Mouse (Mus musculus): Measurements from ENCODE around the gene Gm5767. TPM values are rescaled to one million over a fixed set of nuclear protein-coding genes. Genes with fewer than 3 reads are reported as not detected.
"Not testable (repeated sequence)": the region's sequence is repeated elsewhere in the genome, so short reads cannot be mapped to it uniquely, and the experiment has no call there.

Gm5767 gene
- total RNA-seq, 2 experiments from 2014 or later = not detected

- intact Hi-C loops (cut with DNase I) = loop anchor here (5.0 kb wide), 2 partner anchors 37 to 47 kb away; no protein-coding TSS in a partner anchor
- no peak for DNase-seq (ENCODE audit: low spot score)
Measured at GRCm38 (mm10) chr16:8689979-8690656, 9.5 kb downstream of the Gm5767 start.

GRCm38 (mm10) chr16:8691206-8691605 lies 10.6 kb downstream of the Gm5767 start:
- intact Hi-C loops (cut with DNase I) = loop anchor here (5.0 kb wide), 1 partner anchor 36 kb away; no protein-coding TSS in a partner anchor
- DNase-seq (ENCODE audit: low spot score) = no peak

- no peak for DNase-seq (ENCODE audit: low spot score)
- intact Hi-C loops (cut with DNase I) = no loop called here
Measured at GRCm38 (mm10) chr16:8699556-8699955, 19.0 kb downstream of the Gm5767 start.

- intact Hi-C loops (cut with DNase I) = no loop called here
Measured at GRCm38 (mm10) chr16:8700586-8700985, 20.0 kb downstream of the Gm5767 start.

GRCm38 (mm10) chr16:8711998-8712397 lies 31.4 kb downstream of the Gm5767 start:
- no peak for DNase-seq (ENCODE audit: low spot score)
- intact Hi-C loops (cut with DNase I) = no loop called here

More at GRCm38 (mm10) chr16:8700586-8700985, 20.0 kb downstream of the Gm5767 start:
- no peak for DNase-seq (ENCODE audit: low spot score)

GRCm38 (mm10) chr16:8714851-8715250 lies 34.3 kb downstream of the Gm5767 start:
- DNase-seq (ENCODE audit: low spot score) = no peak
- intact Hi-C loops (cut with DNase I) = no loop called here

GRCm38 (mm10) chr16:8715513-8716080 lies 35.0 kb downstream of the Gm5767 start:
- intact Hi-C loops (cut with DNase I) = no loop called here
- DNase-seq (ENCODE audit: low spot score) = no peak

GRCm38 (mm10) chr16:8716300-8716699 lies 35.7 kb downstream of the Gm5767 start:
- intact Hi-C loops (cut with DNase I) = no loop called here
- no peak for DNase-seq (ENCODE audit: low spot score)

GRCm38 (mm10) chr16:8717744-8718143 lies 37.2 kb downstream of the Gm5767 start:
- no peak for DNase-seq (ENCODE audit: low spot score)
- intact Hi-C loops (cut with DNase I) = no loop called here

- intact Hi-C loops (cut with DNase I) = no loop called here
- DNase-seq (ENCODE audit: low spot score) = no peak
Measured at GRCm38 (mm10) chr16:8720447-8720846, 39.9 kb downstream of the Gm5767 start.

GRCm38 (mm10) chr16:8724031-8724430 lies 43.5 kb downstream of the Gm5767 start:
- intact Hi-C loops (cut with DNase I) = no loop called here
- DNase-seq (ENCODE audit: low spot score) = no peak

GRCm38 (mm10) chr16:8725807-8726206 lies 45.2 kb downstream of the Gm5767 start:
- DNase-seq (ENCODE audit: low spot score) = no peak

GRCm38 (mm10) chr16:8728111-8728748 lies 47.7 kb downstream of the Gm5767 start:
- intact Hi-C loops (cut with DNase I) = loop anchor here (5.0 kb wide), 1 partner anchor 36 kb away; no protein-coding TSS in a partner anchor
- DNase-seq (ENCODE audit: low spot score) = no peak

More at GRCm38 (mm10) chr16:8725807-8726206, 45.2 kb downstream of the Gm5767 start:
- intact Hi-C loops (cut with DNase I) = loop anchor here (5.0 kb wide), 1 partner anchor 34 kb away; no protein-coding TSS in a partner anchor

- DNase-seq (ENCODE audit: low spot score) = no peak
- intact Hi-C loops (cut with DNase I) = no loop called here
Measured at GRCm38 (mm10) chr16:8731630-8732029, 51.1 kb downstream of the Gm5767 start.

- intact Hi-C loops (cut with DNase I); DNase-seq (ENCODE audit: low spot score): not testable (repeated sequence)
Measured at GRCm38 (mm10) chr16:8732450-8732849, 51.9 kb downstream of the Gm5767 start.

Other genes starting within 250 kb of the Gm5767 start
- gene Mettl22, start 210.0 kb upstream of the Gm5767 start, total RNA-seq (2021) = 10 to 100 TPM; 28.6 to 33.1 TPM
- gene Abat, start 167.3 kb upstream of the Gm5767 start, total RNA-seq (2021) = 1 to 10 TPM; 5.5 to 5.6 TPM
- 10 to 100 TPM; 29.8 to 30.8 TPM for gene Pmm2, start 43.1 kb upstream of the Gm5767 start, total RNA-seq (2021)
- 10 to 100 TPM; 17.0 to 18.0 TPM for gene Tmem186, start 43.1 kb upstream of the Gm5767 start, total RNA-seq (2021)
- gene Carhsp1, start 8.6 kb upstream of the Gm5767 start, total RNA-seq (2021) = 10 to 100 TPM; 17.6 to 20.9 TPM
- 10 to 100 TPM; 44.2 to 52.5 TPM for gene Usp7, start 111.5 kb downstream of the Gm5767 start, total RNA-seq (2021)
- 100 to 1,000 TPM in 1 of 2 experiments, 10 to 100 TPM in 1; 97.2 to 125 TPM for gene 1810013L24Rik, start 149.3 kb downstream of the Gm5767 start, total RNA-seq (2021)

All from heart, postnatal 25 days (tissue).